Mouse (Mus musculus): ENCODE measurements around the gene Ier3. TPM values are rescaled to one million over a fixed set of nuclear protein-coding genes. Genes with fewer than 3 reads are reported as not detected.

The Ier3 gene
- 10 to 100 TPM; 14.7 to 17.5 TPM for total RNA-seq (2021)
- long read RNA-seq, experiment 1, partial matches to known transcripts = 1 of 2 reads
- long read RNA-seq, experiment 1, other reads (novel, unspliced or antisense) = 0 of 2 reads
- long read RNA-seq, experiment 2, partial matches to known transcripts = 0 of 4 reads
- long read RNA-seq, experiment 2, other reads (novel, unspliced or antisense) = 1 of 4 reads

DNA sequence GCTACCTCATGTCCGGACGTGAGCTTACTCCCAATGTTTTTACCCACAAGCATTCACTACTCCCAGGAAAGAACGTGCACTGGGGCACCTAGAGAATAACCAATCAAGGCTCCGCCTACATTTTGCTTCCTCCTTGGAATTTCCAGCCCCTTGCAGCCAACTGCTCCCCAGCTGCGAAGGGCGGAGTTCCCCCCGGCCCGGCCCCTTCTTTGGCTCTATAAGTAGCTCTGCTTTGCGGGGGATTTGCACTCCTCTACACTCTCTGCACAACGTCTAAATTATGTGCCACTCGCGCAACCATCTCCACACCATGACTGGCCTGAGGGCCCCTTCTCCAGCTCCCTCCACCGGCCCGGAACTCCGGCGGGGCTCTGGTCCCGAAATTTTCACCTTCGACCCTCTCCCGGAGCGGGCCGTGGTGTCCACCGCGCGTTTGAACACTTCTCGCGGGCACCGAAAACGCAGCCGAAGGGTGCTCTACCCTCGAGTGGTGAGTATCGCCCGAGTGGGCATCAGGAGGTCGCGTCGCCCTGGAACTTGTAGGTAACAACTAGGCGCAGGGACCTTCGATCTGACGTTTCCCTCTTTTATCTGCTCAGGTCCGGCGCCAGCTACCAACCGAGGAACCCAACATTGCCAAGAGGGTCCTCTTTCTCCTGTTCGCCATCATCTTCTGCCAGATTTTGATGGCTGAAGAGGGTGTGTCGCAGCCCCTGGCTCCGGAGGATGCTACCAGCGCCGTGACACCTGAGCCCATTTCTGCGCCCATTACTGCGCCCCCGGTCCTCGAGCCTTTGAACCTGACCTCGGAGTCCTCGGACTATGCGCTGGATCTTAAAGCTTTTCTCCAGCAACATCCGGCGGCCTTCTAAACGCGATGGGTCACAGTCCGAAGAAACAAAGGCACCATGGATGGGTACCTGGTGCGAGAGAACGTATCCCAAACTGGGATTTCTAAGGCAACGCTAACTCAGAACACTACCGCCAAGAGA is at the start of gene Ier3:
Ier3 (plus strand) TSS at position 246 of the 992 bp plus-strand sequence.
- Histone ChIP-seq H3K27ac (peak within 1 kb of the TSS; percentile 63), H3K4me3 (peak within 1 kb of the TSS; percentile 87)
- DNase-seq (ENCODE audit: extremely low spot score in 1 of 2, low spot score in 2 of 2) = peak; percentile 68 to 70
- TF ChIP-seq CTCF (IDR thresholded peaks at IDR 0.05) = no peak
- intact Hi-C loops (cut with DNase I) = loop anchor here (1.0 to 2.0 kb wide), 2 partner anchors 45 to 82 kb away; no protein-coding TSS in a partner anchor

DNA sequence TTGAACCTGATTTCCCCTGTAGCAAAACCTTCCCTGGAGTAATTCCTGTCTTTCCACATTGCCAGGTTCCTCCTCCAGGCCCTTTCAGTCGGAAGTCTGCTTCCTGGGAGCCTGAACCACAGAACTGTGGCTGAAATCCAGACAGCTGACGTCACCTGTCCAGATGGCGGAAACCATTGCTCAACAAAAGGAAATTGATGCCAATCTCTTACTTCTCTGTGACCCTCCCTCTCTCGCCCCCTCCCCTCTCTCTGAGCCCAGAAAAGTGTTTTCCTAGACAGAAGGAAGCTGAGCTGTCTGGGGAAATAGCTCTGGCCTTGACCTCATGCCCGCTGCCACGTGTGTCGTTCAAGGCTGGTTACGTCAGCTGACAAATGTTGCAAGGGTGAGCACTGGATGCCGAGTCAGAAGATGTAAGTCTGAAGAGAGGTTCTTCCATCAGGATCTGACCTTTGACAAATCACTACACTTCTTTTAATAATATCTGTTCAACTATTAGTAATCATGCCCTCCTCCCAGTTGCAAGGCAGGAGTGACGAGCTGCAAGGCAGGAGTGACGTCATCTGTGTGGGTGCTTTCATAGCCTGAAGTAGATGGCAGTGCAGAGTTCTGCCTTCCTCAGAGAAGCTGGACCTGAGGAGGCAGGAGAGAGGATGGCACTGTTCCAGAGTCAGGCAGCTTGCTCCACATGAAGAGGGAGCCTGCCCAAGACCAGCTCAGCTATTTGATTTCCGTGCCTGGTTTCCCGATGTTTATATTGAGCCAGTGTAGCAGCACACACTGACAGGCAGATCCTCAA is 44.5 kb upstream of the Ier3 start:
- no peak for TF ChIP-seq CTCF (IDR thresholded peaks at IDR 0.05)
- peak; percentile 68 to 77 for DNase-seq (ENCODE audit: extremely low spot score in 1 of 2, low spot score in 2 of 2)
- H3K4me3 ChIP-seq = no peak overlapping the region
- H3K27ac ChIP-seq = peak overlapping the region; percentile 70
- intact Hi-C loops (cut with DNase I) = loop anchor here (2.0 kb wide), 1 partner anchor 44 kb away; the partner anchor contains the start of gene Ier3

DNA sequence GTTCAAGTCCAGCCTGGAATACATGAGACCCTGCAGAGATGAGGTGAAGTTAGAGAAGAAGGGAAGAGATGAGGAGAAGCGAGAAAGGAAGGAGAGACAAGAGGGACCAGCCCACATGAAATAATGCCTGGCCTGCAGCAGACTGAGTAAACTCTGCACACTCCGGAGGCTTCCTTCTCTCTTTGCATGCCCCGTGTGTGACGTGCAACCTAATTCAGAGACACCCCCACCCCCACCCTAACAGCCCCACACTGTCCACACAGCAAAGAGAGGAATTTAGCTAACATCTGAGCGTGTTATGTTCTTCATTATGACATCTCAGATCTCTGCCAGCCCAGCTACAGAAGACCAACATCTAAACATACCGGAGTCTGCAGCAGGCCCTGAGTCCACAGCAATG is 42.5 kb upstream of the Ier3 start:
- Histone ChIP-seq H3K4me3 (no peak overlapping the region), H3K27ac (no peak overlapping the region)
- no peak for TF ChIP-seq CTCF (IDR thresholded peaks at IDR 0.05)
- DNase-seq (ENCODE audit: extremely low spot score in 1 of 2, low spot score in 2 of 2) = no peak
- intact Hi-C loops (cut with DNase I) = no loop called here

DNA sequence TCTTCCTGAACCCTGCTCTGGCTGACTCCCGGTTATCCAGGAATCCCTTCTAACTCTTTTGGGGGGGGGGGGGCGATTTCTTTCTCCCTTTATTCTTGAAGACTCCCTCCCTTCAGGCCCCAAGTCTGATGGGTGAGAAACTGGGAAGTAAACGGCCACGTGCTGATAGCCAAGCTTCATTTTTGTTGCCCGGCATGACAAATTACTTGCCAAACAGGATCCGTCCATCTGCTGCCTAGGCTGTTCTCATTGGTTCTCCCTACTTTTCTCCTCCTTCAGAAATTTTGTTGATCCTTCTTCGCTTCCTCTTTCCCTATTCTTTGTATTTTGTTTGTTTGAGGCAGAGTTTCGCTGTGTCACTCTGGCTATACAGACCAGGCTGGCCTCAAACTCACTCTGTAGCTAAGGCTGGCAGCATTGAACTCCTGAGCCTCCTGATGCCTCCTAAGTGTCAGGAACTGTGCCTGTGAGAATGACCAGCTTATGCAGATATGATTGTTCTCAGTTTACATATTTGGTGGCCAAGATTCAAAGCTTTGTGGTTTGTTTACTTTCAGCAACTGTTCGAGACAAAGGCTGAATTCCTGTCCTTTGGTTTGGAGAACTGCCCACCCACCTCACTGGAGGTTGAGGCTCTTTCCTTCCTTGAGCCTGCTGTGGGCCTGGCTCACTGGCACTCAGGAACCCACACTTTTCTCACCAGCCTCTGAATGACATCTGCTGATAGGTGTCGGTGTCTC is 41.8 kb upstream of the Ier3 start:
- Histone ChIP-seq H3K27ac (no peak overlapping the region), H3K4me3 (no peak overlapping the region)
- no peak for DNase-seq (ENCODE audit: extremely low spot score in 1 of 2, low spot score in 2 of 2)
- intact Hi-C loops (cut with DNase I) = no loop called here
- TF ChIP-seq CTCF (IDR thresholded peaks at IDR 0.05) = no peak

DNA sequence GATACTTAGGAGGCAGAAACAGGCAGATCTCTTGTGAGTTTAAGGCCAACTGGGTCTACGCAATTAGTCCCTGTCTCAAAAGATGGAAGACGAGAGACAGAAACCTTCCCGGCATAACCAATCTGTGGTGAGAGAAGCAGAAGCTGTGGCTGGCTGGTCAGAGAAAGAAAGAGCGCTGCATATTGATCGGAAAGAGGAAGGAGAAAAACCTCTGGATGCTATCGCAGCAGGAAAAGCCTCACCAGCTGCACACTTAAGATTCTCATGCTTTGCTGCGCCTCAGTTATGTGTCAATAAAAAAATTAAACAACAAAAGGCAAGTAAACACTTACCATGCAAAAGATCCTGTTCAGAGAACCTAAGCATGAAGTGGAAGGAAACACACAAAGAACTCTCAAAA is 41.1 kb upstream of the Ier3 start:
- intact Hi-C loops (cut with DNase I) = no loop called here
- no peak for DNase-seq (ENCODE audit: extremely low spot score in 1 of 2, low spot score in 2 of 2)
- H3K4me3 ChIP-seq = no peak overlapping the region
- H3K27ac ChIP-seq = no peak overlapping the region
- TF ChIP-seq CTCF (IDR thresholded peaks at IDR 0.05) = no peak

DNA sequence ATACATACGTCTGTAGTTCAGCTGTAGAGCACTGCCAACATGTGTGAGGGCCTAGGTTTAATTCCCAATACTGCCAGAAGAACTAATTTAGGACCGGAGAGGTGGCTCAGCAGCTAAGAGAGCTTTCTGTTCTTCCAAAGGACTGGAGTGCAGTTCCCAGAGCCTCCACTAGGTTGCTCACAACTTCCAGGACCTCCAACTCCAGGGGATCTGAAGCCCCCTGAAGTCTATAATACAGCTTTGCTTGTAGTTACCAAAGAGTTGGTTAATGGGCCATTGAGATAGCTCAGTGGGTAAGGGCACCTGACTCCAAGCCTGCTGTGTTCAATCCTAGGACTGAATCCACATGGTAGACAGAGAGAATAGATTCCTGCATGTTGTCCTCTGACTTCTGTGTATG is 39.1 kb upstream of the Ier3 start:
- peak; percentile 43 for TF ChIP-seq CTCF (IDR thresholded peaks at IDR 0.05)
- DNase-seq (ENCODE audit: extremely low spot score in 1 of 2, low spot score in 2 of 2) = no peak
- Histone ChIP-seq H3K27ac (no peak overlapping the region), H3K4me3 (no peak overlapping the region)
- intact Hi-C loops (cut with DNase I) = no loop called here

DNA sequence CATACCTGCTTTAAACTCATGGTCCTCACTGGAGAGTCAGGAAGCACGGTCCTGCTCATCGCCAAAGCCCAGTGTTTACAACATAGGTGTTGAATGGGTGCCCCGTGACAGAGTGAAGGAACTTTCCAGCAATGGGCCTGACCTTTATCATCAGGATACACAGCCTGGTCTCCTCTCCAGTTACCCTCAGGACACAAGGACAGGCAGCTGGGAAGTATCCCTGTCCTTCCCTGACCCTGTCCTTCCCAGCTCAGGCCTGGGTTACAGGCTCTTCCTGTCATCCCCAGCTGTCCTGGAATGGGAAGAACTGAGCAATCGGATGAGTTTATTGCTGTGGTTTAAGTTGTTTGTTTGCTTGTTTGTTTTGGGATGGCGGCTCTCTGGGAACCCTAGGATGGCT is 38.6 kb upstream of the Ier3 start:
- DNase-seq (ENCODE audit: extremely low spot score in 1 of 2, low spot score in 2 of 2) = no peak
- intact Hi-C loops (cut with DNase I) = no loop called here

DNA sequence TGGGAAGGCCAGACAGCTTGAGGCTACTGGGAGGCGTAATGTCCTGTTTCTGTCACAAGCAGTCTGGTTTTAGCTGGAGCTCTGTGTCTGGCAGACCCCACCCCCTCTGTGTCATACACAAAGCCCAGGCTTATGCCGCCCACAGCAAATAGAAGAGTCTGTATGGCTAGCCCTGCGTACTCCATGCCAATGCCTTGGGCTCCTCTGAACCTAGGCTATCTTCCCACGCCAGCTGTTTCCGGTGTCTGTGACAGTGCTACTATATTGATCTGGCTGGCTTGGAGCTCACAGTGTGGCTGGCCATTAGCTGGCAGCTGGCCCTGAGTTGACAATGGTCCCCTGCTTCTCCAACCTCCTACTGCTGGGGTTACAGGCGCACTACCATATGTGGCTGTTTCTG is 37.5 kb upstream of the Ier3 start:
- H3K27ac ChIP-seq = no peak overlapping the region
- DNase-seq (ENCODE audit: extremely low spot score in 1 of 2, low spot score in 2 of 2) = no peak
- H3K4me3 ChIP-seq = no peak overlapping the region
- intact Hi-C loops (cut with DNase I) = no loop called here
- no peak for TF ChIP-seq CTCF (IDR thresholded peaks at IDR 0.05)

More for the DNA sequence above, 38.6 kb upstream of the Ier3 start:
- TF ChIP-seq CTCF (IDR thresholded peaks at IDR 0.05) = no peak
- Histone ChIP-seq H3K27ac (no peak overlapping the region), H3K4me3 (no peak overlapping the region)

DNA sequence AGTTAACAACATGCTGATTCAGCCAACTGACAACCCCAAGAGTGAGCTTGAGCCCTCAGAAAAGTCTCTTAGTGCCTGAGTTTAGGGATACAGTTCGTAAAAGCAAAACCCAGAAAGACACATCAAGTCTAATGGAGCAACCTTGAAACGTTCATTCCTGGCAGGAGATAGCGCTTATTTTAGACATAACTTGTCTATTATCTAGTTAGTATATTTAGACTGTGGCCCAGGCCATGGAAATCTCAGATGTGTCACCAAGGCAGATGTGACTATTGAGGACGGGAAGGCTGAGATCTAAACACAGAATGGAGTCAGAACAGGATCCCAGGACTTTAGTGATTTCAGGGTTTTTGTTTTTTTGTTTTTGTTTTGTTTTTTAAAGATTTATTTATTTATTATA is 36.3 kb upstream of the Ier3 start:
- no peak overlapping the region for H3K4me3 ChIP-seq
- TF ChIP-seq CTCF (IDR thresholded peaks at IDR 0.05) = no peak
- no peak overlapping the region for H3K27ac ChIP-seq
- no peak for DNase-seq (ENCODE audit: extremely low spot score in 1 of 2, low spot score in 2 of 2)
- intact Hi-C loops (cut with DNase I) = no loop called here

DNA sequence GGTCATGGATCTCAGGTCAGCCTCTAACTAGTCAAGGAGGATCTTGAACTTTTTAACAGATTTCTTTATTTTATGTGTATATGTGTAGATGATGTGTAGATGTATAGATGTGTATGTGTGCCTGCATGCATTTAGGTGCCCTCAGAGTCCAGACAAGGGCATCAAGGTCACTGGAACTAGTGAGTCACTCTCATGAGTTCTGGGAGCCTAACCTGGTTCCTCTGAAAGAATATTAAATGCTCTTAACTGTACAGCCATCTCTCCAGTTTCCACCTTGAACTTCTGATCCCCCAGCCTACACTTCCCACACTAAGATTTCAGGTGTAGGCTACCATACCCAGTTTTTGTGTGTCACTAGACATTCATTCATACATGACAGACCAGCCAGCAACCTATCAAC is 34.0 kb upstream of the Ier3 start:
- Histone ChIP-seq H3K27ac (no peak overlapping the region), H3K4me3 (no peak overlapping the region)
- DNase-seq (ENCODE audit: extremely low spot score in 1 of 2, low spot score in 2 of 2) = no peak
- no peak for TF ChIP-seq CTCF (IDR thresholded peaks at IDR 0.05)
- intact Hi-C loops (cut with DNase I) = no loop called here

DNA sequence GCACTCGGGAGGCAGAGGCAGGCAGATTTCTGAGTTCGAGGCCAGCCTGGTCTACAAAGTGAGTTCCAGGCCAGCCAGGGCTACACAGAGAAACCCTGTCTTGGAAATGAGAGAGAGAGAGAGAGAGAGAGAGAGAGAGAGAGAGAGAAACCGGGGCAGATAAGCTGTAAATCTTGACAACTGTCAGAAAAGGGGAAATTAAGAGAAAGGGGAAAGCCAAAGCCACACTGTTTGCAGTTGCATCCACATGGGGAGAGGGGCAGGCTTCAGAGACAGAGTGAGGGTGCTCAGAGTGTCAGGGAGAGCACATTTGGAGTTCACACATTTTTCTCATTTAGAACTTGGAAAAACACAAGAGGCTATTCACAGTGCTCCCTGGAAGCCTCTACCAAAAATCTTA is 33.5 kb upstream of the Ier3 start:
- H3K4me3 ChIP-seq = no peak overlapping the region
- intact Hi-C loops (cut with DNase I) = no loop called here
- H3K27ac ChIP-seq = no peak overlapping the region
- no peak for TF ChIP-seq CTCF (IDR thresholded peaks at IDR 0.05)
- no peak for DNase-seq (ENCODE audit: extremely low spot score in 1 of 2, low spot score in 2 of 2)

Data from left cerebral cortex, adult 2 months (tissue).